Mouse (Mus musculus) MEL (cell line): Measurements from ENCODE around the gene Pcgf2. TPM values are rescaled to one million over a fixed set of nuclear protein-coding genes. Genes with fewer than 3 reads are reported as not detected.

ENCODE experiments used
- DNase-seq: peaks from one replicate; pipeline ENCODE4 v3.0.0; 2011; ENCODE audit warnings: low read depth, low spot score
- H3K27ac ChIP-seq: 2 replicates; pipeline ENCODE4 v1.5.1; 2012; ENCODE audit warnings: low read depth, mild to moderate bottlenecking, control low read depth, low read length, moderate library complexity; ENCODE audit not compliant: control insufficient read depth
- H3K27me3 ChIP-seq, 2 experiments: fragments of 150-350 bp in 1 of 2; sonication (generic) in 1 of 2; 2 replicates each; pipeline ENCODE4 v1.6.1; 2012; ENCODE audit warnings: low read length in 2 of 2, mild to moderate bottlenecking in 2 of 2, improper control_type of control experiment in 1 of 2, moderate library complexity in 1 of 2; ENCODE audit not compliant: insufficient read depth in 2 of 2, control insufficient read depth in 1 of 2
- H3K36me3 ChIP-seq, 2 experiments: 2 replicates each; pipeline ENCODE4 v1.6.1; 2012 to 2014; ENCODE audit warnings: low read length in 2 of 2, improper control_type of control experiment in 1 of 2, inconsistent platforms in 1 of 2, mild to moderate bottlenecking in 1 of 2; ENCODE audit not compliant: insufficient read depth in 2 of 2, control insufficient read depth in 1 of 2
- H3K4me1 ChIP-seq, 2 experiments: fragments of 150-350 bp in 1 of 2; sonication (generic) in 1 of 2; 2 replicates each; pipeline ENCODE4 v1.6.1; 2012; ENCODE audit warnings: low read length in 2 of 2, improper control_type of control experiment in 1 of 2, mild to moderate bottlenecking in 1 of 2; ENCODE audit not compliant: insufficient read depth in 2 of 2, control insufficient read depth in 1 of 2
- H3K4me3 ChIP-seq, 2 experiments: fragments of 150-350 bp in 1 of 2; sonication (generic) in 1 of 2; 2 replicates each; pipeline ENCODE4 v1.5.1; 2012; ENCODE audit warnings: low read depth in 2 of 2, low read length in 2 of 2, mild to moderate bottlenecking in 2 of 2, moderate library complexity in 2 of 2, control low read depth in 1 of 2, improper control_type of control experiment in 1 of 2; ENCODE audit not compliant: control insufficient read depth in 1 of 2, insufficient read depth in 1 of 2
- H3K79me2 ChIP-seq: 2 replicates; pipeline ENCODE4 v1.6.1; 2012; ENCODE audit warnings: mild to moderate bottlenecking, low read length, moderate library complexity; ENCODE audit not compliant: control insufficient read depth, poor library complexity, insufficient read depth
- H3K9ac ChIP-seq: 2 replicates; pipeline ENCODE4 v1.6.1; 2012; ENCODE audit warnings: low read depth, mild to moderate bottlenecking, control low read depth, low read length, moderate library complexity; ENCODE audit not compliant: control insufficient read depth, poor library complexity, severe bottlenecking
- H3K9me3 ChIP-seq: fragments of 150-350 bp; sonication (generic); replicated peaks from 2 replicates; pipeline ENCODE4 v1.6.1; 2012; ENCODE audit warnings: mild to moderate bottlenecking, low read length, improper control_type of control experiment, moderate library complexity; ENCODE audit not compliant: insufficient read depth
- CHD2 ChIP-seq: IDR thresholded peaks from 2 replicates; pipeline ENCODE4 v1.6.1; 2011; ENCODE audit warnings: low read length, improper control_type of control experiment
- CTCF ChIP-seq, 3 experiments: IDR thresholded peaks in 2 of 3; conservative IDR thresholded peaks in 1 of 3; 2 replicates each; pipeline ENCODE4 v1.5.1; 2011 to 2012; ENCODE audit warnings: low read length in 3 of 3, low read depth in 2 of 3, mild to moderate bottlenecking in 2 of 3, improper control_type of control experiment in 1 of 3, inconsistent platforms in 1 of 3, mixed read lengths in 1 of 3, moderate library complexity in 1 of 3; ENCODE audit not compliant: control insufficient read depth in 1 of 3, insufficient read depth in 1 of 3, poor library complexity in 1 of 3, severe bottlenecking in 1 of 3
- ETS1 ChIP-seq: IDR thresholded peaks from 2 replicates; pipeline ENCODE4 v1.6.1; 2012; ENCODE audit warnings: low read depth, mild to moderate bottlenecking, inconsistent platforms, low read length, improper control_type of control experiment, moderate library complexity
- GATA1 ChIP-seq: IDR thresholded peaks from 2 replicates; pipeline ENCODE4 v1.6.1; 2011; ENCODE audit warnings: low read depth, low read length, improper control_type of control experiment
- HCFC1 ChIP-seq: IDR thresholded peaks from 2 replicates; pipeline ENCODE4 v1.6.1; 2012; ENCODE audit warnings: low read depth, mild to moderate bottlenecking, inconsistent platforms, low read length, improper control_type of control experiment, moderate library complexity
- MAZ ChIP-seq: IDR thresholded peaks from 2 replicates; pipeline ENCODE4 v1.6.1; 2012; ENCODE audit warnings: low read depth, mild to moderate bottlenecking, inconsistent platforms, low read length, improper control_type of control experiment
- MXI1 ChIP-seq: IDR thresholded peaks from 2 replicates; pipeline ENCODE4 v1.6.1; 2011; ENCODE audit warnings: mild to moderate bottlenecking, low read depth, low read length, improper control_type of control experiment
- POLR2A ChIP-seq, 2 experiments: IDR thresholded peaks; 2 replicates each; pipeline ENCODE4 v1.6.1; 2011 to 2012; ENCODE audit warnings: low read length in 2 of 2, mild to moderate bottlenecking in 2 of 2, control low read depth in 1 of 2, improper control_type of control experiment in 1 of 2, low read depth in 1 of 2, moderate library complexity in 1 of 2; ENCODE audit not compliant: control insufficient read depth in 1 of 2, insufficient read depth in 1 of 2, poor library complexity in 1 of 2
- SMC3 ChIP-seq: IDR thresholded peaks from 2 replicates; pipeline ENCODE4 v1.6.1; 2011; ENCODE audit warnings: low read depth, low read length, improper control_type of control experiment
- TBP ChIP-seq: IDR thresholded peaks from 2 replicates; pipeline ENCODE4 v1.8.0; 2011; ENCODE audit warnings: low read depth, low read length, improper control_type of control experiment
- UBTF ChIP-seq: IDR thresholded peaks from 2 replicates; pipeline ENCODE4 v1.6.1; 2012; ENCODE audit warnings: low read depth, mild to moderate bottlenecking, inconsistent platforms, low read length, improper control_type of control experiment, moderate library complexity, borderline replicate concordance; ENCODE audit not compliant: insufficient read depth
- USF1 ChIP-seq: IDR thresholded peaks from 2 replicates; pipeline ENCODE4 v1.6.1; 2014; ENCODE audit warnings: low read depth, mild to moderate bottlenecking, inconsistent platforms, low read length, improper control_type of control experiment, moderate library complexity
- USF2 ChIP-seq, 2 experiments: IDR thresholded peaks; 2 replicates each; pipeline ENCODE4 v1.6.1; 2011 to 2012; ENCODE audit warnings: improper control_type of control experiment in 2 of 2, low read length in 2 of 2, borderline replicate concordance in 1 of 2, inconsistent platforms in 1 of 2, low read depth in 1 of 2, mild to moderate bottlenecking in 1 of 2; ENCODE audit not compliant: insufficient read depth in 1 of 2
- ZMIZ1 ChIP-seq: IDR thresholded peaks from 2 replicates; pipeline ENCODE4 v1.6.1; 2012; ENCODE audit warnings: low read depth, mild to moderate bottlenecking, inconsistent platforms, low read length, improper control_type of control experiment, moderate library complexity
- ZNF384 ChIP-seq: IDR thresholded peaks from 2 replicates; pipeline ENCODE4 v1.6.1; 2012; ENCODE audit warnings: low read depth, mild to moderate bottlenecking, inconsistent platforms, low read length, improper control_type of control experiment
- polyA plus RNA-seq, 2 experiments: library from polyadenylated mRNA; stranded (reverse) in 1 of 2; unstranded in 1 of 2; fragments of >175 nt in 1 of 2; fragments of >200 nt in 1 of 2; gene quantifications; 2 replicates each; pipeline versions ENCODE4 v1.2.1 to v1.2.4; 2012; ENCODE audit warnings: low replicate concordance in 2 of 2, low read depth in 1 of 2; ENCODE audit not compliant: insufficient read length in 2 of 2, insufficient read depth in 1 of 2, missing spikeins in 1 of 2
- total RNA-seq: library from RNA; depleted of rRNA; stranded (reverse); fragments of 300-350 nt; gene quantifications from 2 replicates; pipeline ENCODE4 v1.2.3, GENCODE M21; 2012

Gene Pcgf2
- total and polyA plus RNA-seq, 3 experiments, result 12.3 to 38.7 TPM; not detected in 1

GRCm38 (mm10) chr11:97699626-97700002 lies 683 bp downstream of the Pcgf2 start:
- H3K9me3 ChIP-seq, result no peaks in the 10 kb centered on the region
- peak; percentile 89 for DNase-seq
- peak overlapping the region; percentile 66 for H3K27ac ChIP-seq
- peaks cover 0 to 19% of the 10 kb centered on the region in 2 experiments; a peak in 3 of 4 replicates for H3K4me1 ChIP-seq
- no peaks in the 10 kb centered on the region for H3K27me3 ChIP-seq
- 0 out of 2 replicates have a peak, but pooled peaks have one; percentile 28 for TF ChIP-seq TBP
- TF ChIP-seq USF2 (IDR thresholded peaks at IDR 0.05; ENCODE audit: borderline replicate concordance in 1 of 2, insufficient read depth in 1 of 2, low read depth in 1 of 2, low read length in 2 of 2), result peak in 1 of 2 experiments; percentile 82; a peak in 2 of 4 replicates
- TF ChIP-seq SMC3, result no peak
- TF ChIP-seq HCFC1, result peak; percentile 31; the same call in 1 of the 2 replicates
- TF ChIP-seq USF1, result peak; percentile 94
- peak; percentile 7; the same call in 1 of the 2 replicates for TF ChIP-seq MXI1
- no peak for TF ChIP-seq GATA1
- peaks cover 21% of the 10 kb centered on the region for H3K79me2 ChIP-seq
- peak overlapping the region; percentile 83 for H3K9ac ChIP-seq
- H3K4me3 ChIP-seq, result peak overlapping the region; percentile 56 to 94
- H3K36me3 ChIP-seq, result peaks cover 0 to 6% of the 10 kb centered on the region in 2 experiments; a peak in 2 of 4 replicates

- Histone ChIP-seq H3K27me3 (no peaks in the 10 kb centered on the region), H3K9ac (peak overlapping the region; percentile 81), H3K36me3 (no peaks in the 10 kb centered on the region; a peak in 1 of 4 replicates), H3K27ac (no peak overlapping the region; the same call in 1 of the 2 replicates), H3K79me2 (peaks cover 15% of the 10 kb centered on the region), H3K9me3 (no peaks in the 10 kb centered on the region), H3K4me3 (peak overlapping the region; percentile 73 to 89), H3K4me1 (peaks cover 0 to 14% of the 10 kb centered on the region in 2 experiments; a peak in 3 of 4 replicates)
- peak; percentile 76 for DNase-seq
- TF ChIP-seq UBTF (peak; percentile 73; the same call in 1 of the 2 replicates), ZNF384 (0 out of 2 replicates have a peak, but pooled peaks have one; percentile 25), POLR2A (IDR thresholded peaks at IDR 0.05; ENCODE audit: control insufficient read depth in 1 of 2, insufficient read depth in 1 of 2, low read depth in 1 of 2, low read length in 2 of 2, poor library complexity in 1 of 2) (peak; percentile 20 to 27; a peak in 2 of 4 replicates), ZMIZ1 (0 out of 2 replicates have a peak, but pooled peaks have one; percentile 13), MXI1 (peak; percentile 71), CTCF (IDR thresholded peaks at IDR 0.05 in 2 of 3, conservative IDR thresholded peaks at IDR 0.05 in 1 of 3; ENCODE audit: control insufficient read depth in 1 of 3, insufficient read depth in 1 of 3, low read depth in 2 of 3, low read length in 3 of 3, poor library complexity in 1 of 3, severe bottlenecking in 1 of 3) (peak in 2 of 3 experiments; percentile 58 to 69; a peak in 5 of 6 replicates), HCFC1 (no peak), CHD2 (no peak), MAZ (peak; percentile 12), ETS1 (0 out of 2 replicates have a peak, but pooled peaks have one; percentile 20)
Measured at GRCm38 (mm10) chr11:97698741-97699611, 1.3 kb downstream of the Pcgf2 start.
